Mouse (Mus musculus): ENCODE measurements around the gene Msh2. TPM values are rescaled to one million over a fixed set of nuclear protein-coding genes. Genes with fewer than 3 reads are reported as not detected.

The Msh2 gene
- polyA plus RNA-seq, 1 experiment from 2014 or later: 95.5 TPM

- 87% methylated on average over 6 of the region's 6 CpGs for WGBS
- Histone ChIP-seq H3K4me1 (ENCODE audit: insufficient read depth, low read length) (no peaks in the 10 kb centered on the region), H3K4me2 (replicated peaks; ENCODE audit: low read depth, low read length) (no peak overlapping the region), H3K27ac (ENCODE audit: low read length) (no peak overlapping the region), H3K4me3 (ENCODE audit: low read length) (no peak overlapping the region), H3K27me3 (ENCODE audit: insufficient read depth, low read length) (no peaks in the 10 kb centered on the region), H3K9ac (replicated peaks; ENCODE audit: low read length) (no peak overlapping the region), H3K36me3 (ENCODE audit: insufficient read depth, low read length) (peaks cover 27% of the 10 kb centered on the region), H3K9me3 (ENCODE audit: low read length) (no peaks in the 10 kb centered on the region)
- ATAC-seq (ENCODE audit: low FRiP score, low TSS enrichment): no peak
These were observed 24.7 kb downstream of the Msh2 start for GRCm38 (mm10) chr17:87696814-87697213.

- Histone ChIP-seq H3K9me3 (ENCODE audit: low read length) (no peaks in the 10 kb centered on the region), H3K27me3 (ENCODE audit: insufficient read depth, low read length) (no peaks in the 10 kb centered on the region), H3K4me2 (replicated peaks; ENCODE audit: low read depth, low read length) (no peak overlapping the region), H3K36me3 (ENCODE audit: insufficient read depth, low read length) (peaks cover 23% of the 10 kb centered on the region), H3K4me3 (ENCODE audit: low read length) (no peak overlapping the region), H3K27ac (ENCODE audit: low read length) (no peak overlapping the region), H3K4me1 (ENCODE audit: insufficient read depth, low read length) (no peaks in the 10 kb centered on the region), H3K9ac (replicated peaks; ENCODE audit: low read length) (no peak overlapping the region)
- ATAC-seq (ENCODE audit: low FRiP score, low TSS enrichment): peak; percentile 27; the same call in 1 of the 2 replicates
- 66% methylated on average over 16 of the region's 16 CpGs for WGBS
These were observed 27.1 kb downstream of the Msh2 start for GRCm38 (mm10) chr17:87698996-87699765.

GRCm38 (mm10) chr17:87700101-87700500, 28.0 kb downstream of the Msh2 start:
- Histone ChIP-seq H3K4me3 (ENCODE audit: low read length) (no peak overlapping the region), H3K4me2 (replicated peaks; ENCODE audit: low read depth, low read length) (no peak overlapping the region), H3K9me3 (ENCODE audit: low read length) (no peaks in the 10 kb centered on the region), H3K27me3 (ENCODE audit: insufficient read depth, low read length) (no peaks in the 10 kb centered on the region), H3K36me3 (ENCODE audit: insufficient read depth, low read length) (peaks cover 23% of the 10 kb centered on the region), H3K27ac (ENCODE audit: low read length) (no peak overlapping the region), H3K9ac (replicated peaks; ENCODE audit: low read length) (no peak overlapping the region), H3K4me1 (ENCODE audit: insufficient read depth, low read length) (no peaks in the 10 kb centered on the region)
- ATAC-seq (ENCODE audit: low FRiP score, low TSS enrichment): peak; percentile 28; the same call in 1 of the 2 replicates
- WGBS: 72% methylated on average over 8 of the region's 8 CpGs

GRCm38 (mm10) chr17:87724727-87725126, 52.6 kb downstream of the Msh2 start:
- H3K4me1 ChIP-seq (ENCODE audit: insufficient read depth, low read length): no peaks in the 10 kb centered on the region
- no peak overlapping the region for H3K27ac ChIP-seq (ENCODE audit: low read length)
- no peaks in the 10 kb centered on the region for H3K27me3 ChIP-seq (ENCODE audit: insufficient read depth, low read length)
- 90% methylated on average over 7 of the region's 7 CpGs for WGBS
- ATAC-seq (ENCODE audit: low FRiP score, low TSS enrichment): no peak
- H3K9ac ChIP-seq (replicated peaks; ENCODE audit: low read length): no peak overlapping the region
- H3K9me3 ChIP-seq (ENCODE audit: low read length): 0 out of 2 replicates have a peak, but pooled peaks cover 5% of the 10 kb centered on the region
- H3K4me3 ChIP-seq (ENCODE audit: low read length): no peak overlapping the region
- H3K4me2 ChIP-seq (replicated peaks; ENCODE audit: low read depth, low read length): no peak overlapping the region
- H3K36me3 ChIP-seq (ENCODE audit: insufficient read depth, low read length): peaks cover 28% of the 10 kb centered on the region

- Histone ChIP-seq H3K9ac (replicated peaks; ENCODE audit: low read length) (no peak overlapping the region), H3K27me3 (ENCODE audit: insufficient read depth, low read length) (no peaks in the 10 kb centered on the region), H3K9me3 (ENCODE audit: low read length) (0 out of 2 replicates have a peak, but pooled peaks cover 9% of the 10 kb centered on the region), H3K4me2 (replicated peaks; ENCODE audit: low read depth, low read length) (no peak overlapping the region), H3K36me3 (ENCODE audit: insufficient read depth, low read length) (peaks cover 23% of the 10 kb centered on the region), H3K4me1 (ENCODE audit: insufficient read depth, low read length) (no peaks in the 10 kb centered on the region), H3K27ac (ENCODE audit: low read length) (no peak overlapping the region), H3K4me3 (ENCODE audit: low read length) (no peak overlapping the region)
- no peak for ATAC-seq (ENCODE audit: low FRiP score, low TSS enrichment)
- WGBS: 93% methylated on average over 12 of the region's 12 CpGs
These were observed 54.6 kb downstream of the Msh2 start for GRCm38 (mm10) chr17:87726489-87727356.

- Histone ChIP-seq H3K27ac (ENCODE audit: low read length) (no peak overlapping the region), H3K27me3 (ENCODE audit: insufficient read depth, low read length) (no peaks in the 10 kb centered on the region), H3K4me3 (ENCODE audit: low read length) (no peak overlapping the region), H3K9ac (replicated peaks; ENCODE audit: low read length) (no peak overlapping the region), H3K4me1 (ENCODE audit: insufficient read depth, low read length) (no peaks in the 10 kb centered on the region), H3K9me3 (ENCODE audit: low read length) (0 out of 2 replicates have a peak, but pooled peaks cover 9% of the 10 kb centered on the region), H3K36me3 (ENCODE audit: insufficient read depth, low read length) (no peaks in the 10 kb centered on the region), H3K4me2 (replicated peaks; ENCODE audit: low read depth, low read length) (no peak overlapping the region)
- 83% methylated on average over 4 of the region's 4 CpGs for WGBS
- no peak for ATAC-seq (ENCODE audit: low FRiP score, low TSS enrichment)
These were observed 59.8 kb downstream of the Msh2 start for GRCm38 (mm10) chr17:87731962-87732361.

- 80% methylated on average over 8 of the region's 8 CpGs for WGBS
- 0 out of 2 replicates have a peak, but pooled peaks cover 7% of the 10 kb centered on the region for H3K9me3 ChIP-seq (ENCODE audit: low read length)
- no peak overlapping the region for H3K4me3 ChIP-seq (ENCODE audit: low read length)
- no peak overlapping the region for H3K9ac ChIP-seq (replicated peaks; ENCODE audit: low read length)
- H3K27ac ChIP-seq (ENCODE audit: low read length): no peak overlapping the region
- H3K4me1 ChIP-seq (ENCODE audit: insufficient read depth, low read length): no peaks in the 10 kb centered on the region
- H3K4me2 ChIP-seq (replicated peaks; ENCODE audit: low read depth, low read length): no peak overlapping the region
- H3K27me3 ChIP-seq (ENCODE audit: insufficient read depth, low read length): no peaks in the 10 kb centered on the region
- ATAC-seq (ENCODE audit: low FRiP score, low TSS enrichment): no peak
- no peaks in the 10 kb centered on the region for H3K36me3 ChIP-seq (ENCODE audit: insufficient read depth, low read length)
These were observed 62.3 kb downstream of the Msh2 start for GRCm38 (mm10) chr17:87734471-87734870.

- 76% methylated on average over 3 of the region's 3 CpGs for WGBS
- no peak overlapping the region for H3K9ac ChIP-seq (replicated peaks; ENCODE audit: low read length)
- H3K27me3 ChIP-seq (ENCODE audit: insufficient read depth, low read length): no peaks in the 10 kb centered on the region
- H3K4me3 ChIP-seq (ENCODE audit: low read length): no peak overlapping the region
- ATAC-seq (ENCODE audit: low FRiP score, low TSS enrichment): no peak
- H3K4me2 ChIP-seq (replicated peaks; ENCODE audit: low read depth, low read length): no peak overlapping the region
- no peaks in the 10 kb centered on the region for H3K4me1 ChIP-seq (ENCODE audit: insufficient read depth, low read length)
- H3K36me3 ChIP-seq (ENCODE audit: insufficient read depth, low read length): no peaks in the 10 kb centered on the region
- H3K9me3 ChIP-seq (ENCODE audit: low read length): no peaks in the 10 kb centered on the region
- no peak overlapping the region for H3K27ac ChIP-seq (ENCODE audit: low read length)
These were observed 65.0 kb downstream of the Msh2 start for GRCm38 (mm10) chr17:87737144-87737543.

GRCm38 (mm10) chr17:87739835-87740234, 67.7 kb downstream of the Msh2 start:
- Histone ChIP-seq H3K27ac (ENCODE audit: low read length) (no peak overlapping the region), H3K4me3 (ENCODE audit: low read length) (no peak overlapping the region), H3K4me2 (replicated peaks; ENCODE audit: low read depth, low read length) (no peak overlapping the region), H3K9me3 (ENCODE audit: low read length) (no peaks in the 10 kb centered on the region), H3K9ac (replicated peaks; ENCODE audit: low read length) (no peak overlapping the region), H3K27me3 (ENCODE audit: insufficient read depth, low read length) (peaks cover 19% of the 10 kb centered on the region), H3K36me3 (ENCODE audit: insufficient read depth, low read length) (no peaks in the 10 kb centered on the region), H3K4me1 (ENCODE audit: insufficient read depth, low read length) (no peaks in the 10 kb centered on the region)
- 56% methylated on average over 1 of the region's 1 CpGs for WGBS
- no peak for ATAC-seq (ENCODE audit: low FRiP score, low TSS enrichment)

All from kidney, embryonic 16.5 days (tissue).